Mouse (Mus musculus) forebrain, embryonic 14.5 days (tissue): ENCODE measurements around the gene Drc3. TPM values are rescaled to one million over a fixed set of nuclear protein-coding genes. Genes with fewer than 3 reads are reported as not detected.
A peak's percentile ranks its signal among the peaks of the same experiment; 100 is the strongest.
"Not testable (repeated sequence)": the region's sequence is repeated elsewhere in the genome, so short reads cannot be mapped to it uniquely, and the experiment has no call there.

Experiments used
- ATAC-seq: fragments of 200-750 bp; cut with Nextera tagmentation; 2 replicates; pipeline ENCODE4 v1.8.0; 2017; ENCODE audit warnings: mild to moderate bottlenecking, moderate library complexity
- DNase-seq: peaks from one replicate; pipeline ENCODE4 v3.0.0-alpha.2; 2015; ENCODE audit warnings: low spot score
- H3K27ac ChIP-seq: fragments of 300-500 bp; sonication (generic); 2 replicates; pipeline ENCODE4 v1.5.1; 2014; ENCODE audit warnings: low read depth, mild to moderate bottlenecking, control low read depth, low read length, moderate library complexity
- H3K27me3 ChIP-seq: fragments of 300-500 bp; sonication (generic); replicated peaks from 2 replicates; pipeline ENCODE4 v1.6.1; 2014; ENCODE audit warnings: low read length, control low read depth, mixed read lengths; ENCODE audit not compliant: control insufficient read depth, insufficient read depth
- H3K36me3 ChIP-seq: fragments of 300-500 bp; sonication (generic); 2 replicates; pipeline ENCODE4 v1.6.1; 2014; ENCODE audit warnings: low read length, control low read depth; ENCODE audit not compliant: control insufficient read depth, insufficient read depth
- H3K4me1 ChIP-seq: fragments of 300-500 bp; sonication (generic); 2 replicates; pipeline ENCODE4 v1.6.1; 2014; ENCODE audit warnings: antibody characterized with exemption, low read length, control low read depth; ENCODE audit not compliant: control insufficient read depth, insufficient read depth
- H3K4me2 ChIP-seq: fragments of 300-500 bp; sonication (generic); 2 replicates; pipeline ENCODE4 v1.6.1; 2014; ENCODE audit warnings: mild to moderate bottlenecking, control low read depth, low read length
- H3K4me3 ChIP-seq: fragments of 300-500 bp; sonication (generic); 2 replicates; pipeline ENCODE4 v1.5.1; 2014; ENCODE audit warnings: low read depth, low read length, control low read depth
- H3K9ac ChIP-seq: fragments of 300-500 bp; sonication (generic); 2 replicates; pipeline ENCODE4 v1.6.1; 2014; ENCODE audit warnings: mild to moderate bottlenecking, low read length, control low read depth, moderate library complexity
- H3K9me3 ChIP-seq: fragments of 300-500 bp; sonication (generic); replicated peaks from 2 replicates; pipeline ENCODE4 v1.6.1; 2016; ENCODE audit warnings: low read length, control low read depth, mixed read lengths; ENCODE audit not compliant: control insufficient read depth
- WGBS: fragments of 180-500 bp; shearing (Covaris S2); extraction: QIAGEN DNeasy Blood & Tissue Kit; methylation state at CpG from one replicate; pipeline ENCODE4 v1.1.7; 2014; 5-methylcytosine and 5-hydroxymethylcytosine counted together
- polyA plus RNA-seq: library from polyadenylated mRNA; unstranded; fragments of >200 nt; fragmentation: Nextera tagmentation; extraction: Ambion mirVana; gene quantifications from 2 replicates; pipeline ENCODE4 v1.2.1, GENCODE M21; 2014

The Drc3 gene
- polyA plus RNA-seq, 1 experiment from 2014 or later = 5.9 TPM

- no peaks in the 10 kb centered on the region for H3K27me3 ChIP-seq
- H3K9ac ChIP-seq = peak overlapping the region; percentile 92
- no peak for DNase-seq
- peaks cover 19% of the 10 kb centered on the region for H3K4me1 ChIP-seq
- no peaks in the 10 kb centered on the region for H3K9me3 ChIP-seq
- no peak for ATAC-seq
- no peak overlapping the region for H3K27ac ChIP-seq
- peak overlapping the region; percentile 73 for H3K4me2 ChIP-seq
- H3K4me3 ChIP-seq = peak overlapping the region; percentile 78
- 28% methylated on average over 6 of the region's 6 CpGs for whole genome bisulfite sequencing
- no peaks in the 10 kb centered on the region for H3K36me3 ChIP-seq
Observed at GRCm38 (mm10) chr11:60418473-60418803, 65.3 kb downstream of the Drc3 start.

GRCm38 (mm10) chr11:60422046-60422668 is 69.0 kb downstream of the Drc3 start:
- Histone ChIP-seq H3K4me1 (peaks cover 11% of the 10 kb centered on the region), H3K27ac (no peak overlapping the region), H3K9ac (no peak overlapping the region), H3K4me3 (no peak overlapping the region), H3K36me3 (peaks cover 17% of the 10 kb centered on the region), H3K4me2 (no peak overlapping the region), H3K9me3 (no peaks in the 10 kb centered on the region), H3K27me3 (no peaks in the 10 kb centered on the region)
- ATAC-seq (no peak), DNase-seq (peak; percentile 31)
- 67% methylated on average over 5 of the region's 6 CpGs for WGBS

DNA sequence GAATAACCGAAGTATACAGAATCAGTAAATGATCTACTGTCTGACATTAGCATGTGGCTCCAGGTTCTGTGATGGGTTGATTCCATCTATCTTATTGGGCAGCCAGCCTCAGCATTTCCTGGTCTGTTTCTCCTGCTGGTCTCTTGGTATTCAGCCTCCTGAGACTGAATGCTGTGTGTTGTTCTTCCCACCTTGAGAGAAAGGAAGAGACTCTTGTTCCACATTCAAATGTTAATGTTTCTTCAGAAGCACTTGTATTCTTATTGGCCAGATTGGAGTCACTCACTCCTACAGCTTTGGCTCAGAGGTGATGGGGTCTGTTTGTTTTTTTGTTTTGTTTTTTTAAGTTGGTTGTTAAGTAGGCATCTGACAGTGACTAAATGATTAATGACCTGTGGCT is 69.9 kb downstream of the Drc3 start:
- no peak for ATAC-seq
- Histone ChIP-seq H3K9me3 (no peaks in the 10 kb centered on the region), H3K4me2 (no peak overlapping the region), H3K4me3 (no peak overlapping the region), H3K27ac (no peak overlapping the region), H3K9ac (no peak overlapping the region), H3K36me3 (peaks cover 24% of the 10 kb centered on the region), H3K4me1 (peaks cover 10% of the 10 kb centered on the region), H3K27me3 (no peaks in the 10 kb centered on the region)
- no peak for DNase-seq
- 63% methylated on average over 1 of the region's 1 CpGs for WGBS

GRCm38 (mm10) chr11:60426417-60426816 is 73.3 kb downstream of the Drc3 start:
- Histone ChIP-seq H3K27ac (no peak overlapping the region), H3K27me3 (no peaks in the 10 kb centered on the region), H3K36me3 (peaks cover 32% of the 10 kb centered on the region), H3K4me3 (no peak overlapping the region), H3K4me2 (no peak overlapping the region), H3K9me3 (no peaks in the 10 kb centered on the region), H3K9ac (no peak overlapping the region), H3K4me1 (no peaks in the 10 kb centered on the region)
- 81% methylated on average over 1 of the region's 1 CpGs for WGBS
- ATAC-seq = no peak
- no peak for DNase-seq

- DNase-seq (no peak), ATAC-seq (no peak)
- H3K27ac ChIP-seq = no peak overlapping the region
- H3K4me3 ChIP-seq = no peak overlapping the region
- no peak overlapping the region for H3K9ac ChIP-seq
- H3K4me2 ChIP-seq = no peak overlapping the region
- 96% methylated on average over 3 of the region's 3 CpGs for whole genome bisulfite sequencing
- no peaks in the 10 kb centered on the region for H3K27me3 ChIP-seq
- H3K9me3 ChIP-seq = no peaks in the 10 kb centered on the region
- no peaks in the 10 kb centered on the region for H3K4me1 ChIP-seq
- peaks cover 40% of the 10 kb centered on the region for H3K36me3 ChIP-seq
Observed at GRCm38 (mm10) chr11:60427628-60428027, 74.5 kb downstream of the Drc3 start.

- H3K9ac ChIP-seq = no peak overlapping the region
- no peaks in the 10 kb centered on the region for H3K9me3 ChIP-seq
- H3K4me3 ChIP-seq = no peak overlapping the region
- peaks cover 56% of the 10 kb centered on the region for H3K36me3 ChIP-seq
- DNase-seq (no peak), ATAC-seq (no peak)
- H3K4me2 ChIP-seq = no peak overlapping the region
- no peaks in the 10 kb centered on the region for H3K4me1 ChIP-seq
- H3K27ac ChIP-seq = no peak overlapping the region
- no peaks in the 10 kb centered on the region for H3K27me3 ChIP-seq
Observed at GRCm38 (mm10) chr11:60433501-60433900, 80.4 kb downstream of the Drc3 start.

GRCm38 (mm10) chr11:60435133-60435532 is 82.0 kb downstream of the Drc3 start:
- no peak overlapping the region for H3K27ac ChIP-seq
- 100% methylated on average over 1 of the region's 1 CpGs for WGBS
- H3K36me3 ChIP-seq = peaks cover 55% of the 10 kb centered on the region
- no peak overlapping the region for H3K4me2 ChIP-seq
- H3K27me3 ChIP-seq = no peaks in the 10 kb centered on the region
- H3K4me3 ChIP-seq = no peak overlapping the region
- no peaks in the 10 kb centered on the region for H3K4me1 ChIP-seq
- no peak overlapping the region for H3K9ac ChIP-seq
- no peak for DNase-seq
- ATAC-seq = no peak
- H3K9me3 ChIP-seq = no peaks in the 10 kb centered on the region

- Histone ChIP-seq H3K9ac (no peak overlapping the region), H3K27ac (no peak overlapping the region), H3K4me1 (no peaks in the 10 kb centered on the region), H3K27me3 (no peaks in the 10 kb centered on the region), H3K9me3 (no peaks in the 10 kb centered on the region), H3K4me2 (no peak overlapping the region), H3K36me3 (peaks cover 69% of the 10 kb centered on the region), H3K4me3 (no peak overlapping the region)
- DNase-seq (no peak), ATAC-seq (no peak)
- WGBS = 90% methylated on average over 3 of the region's 3 CpGs
Observed at GRCm38 (mm10) chr11:60436618-60437017, 83.5 kb downstream of the Drc3 start.

DNA sequence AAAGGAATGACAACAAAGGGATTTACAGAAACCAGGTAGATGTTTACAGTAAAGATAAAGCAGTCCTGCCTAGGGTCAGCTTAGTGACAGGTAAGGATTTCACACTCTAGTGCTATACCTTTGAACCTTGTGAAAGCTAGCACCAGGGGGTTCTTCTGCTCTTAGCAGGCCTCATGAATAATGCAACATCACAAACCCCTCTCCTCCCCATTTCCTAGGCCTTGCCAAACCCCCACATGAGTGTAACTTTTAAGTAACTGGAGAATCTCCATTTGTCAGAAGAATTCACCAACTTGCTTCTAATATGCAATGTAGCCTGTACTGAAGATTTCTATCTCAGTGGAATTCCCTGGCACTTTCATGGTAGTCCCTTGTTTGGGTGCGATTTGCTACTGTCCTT is 86.5 kb downstream of the Drc3 start:
- ATAC-seq, DNase-seq, H3K4me1 ChIP-seq, H3K27ac ChIP-seq, H3K4me2 ChIP-seq, H3K9ac ChIP-seq, H3K9me3 ChIP-seq, H3K27me3 ChIP-seq, H3K4me3 ChIP-seq: not testable (repeated sequence)
- WGBS = 14% methylated on average over 1 of the region's 1 CpGs
- H3K36me3 ChIP-seq = peaks cover 80% of the 10 kb centered on the region
